Mouse (Mus musculus): ENCODE data around the gene Foxb2. TPM values are rescaled to one million over a fixed set of nuclear protein-coding genes. Genes with fewer than 3 reads are reported as not detected.

The Foxb2 gene
- total and polyA plus RNA-seq, 3 experiments = not detected

GRCm38 (mm10) chr19:16873942-16874861 lies 597 bp upstream of the Foxb2 start:
- no peak for DNase-seq (ENCODE audit: extremely low read depth)
- peaks cover 16% of the 10 kb centered on the region for H3K9me3 ChIP-seq (replicated peaks; ENCODE audit: low read length)
- in situ Hi-C loops (cut with MboI; ENCODE audit: low pct_ligation_motif_present, low pct_unique_long_range_greater_than_20kb, low sequenced_read_pairs) (no loop called here), dilution Hi-C loops (cut with MboI; ENCODE audit: extremely low pct_ligation_motif_present, extremely low pct_unique_long_range_greater_than_20kb, low sequenced_read_pairs) (no loop called here)
- no peak overlapping the region for H3K27ac ChIP-seq (ENCODE audit: insufficient read depth, low read depth)
- no peak overlapping the region for H3K9ac ChIP-seq (ENCODE audit: insufficient read depth, low read depth)
- no peaks in the 10 kb centered on the region for H3K36me3 ChIP-seq (replicated peaks in 1 of 2; ENCODE audit: control insufficient read depth in 1 of 2, insufficient read depth in 1 of 2, low read length in 1 of 2)
- no peak for TF ChIP-seq SMC3 (IDR thresholded peaks at IDR 0.05; ENCODE audit: low read depth, low read length)
- TF ChIP-seq CHD2 (IDR thresholded peaks at IDR 0.05; ENCODE audit: low read length) = no peak
- no peak for TF ChIP-seq E2F4 (IDR thresholded peaks at IDR 0.05; ENCODE audit: insufficient replicate concordance, low read depth, low read length)
- no peak for TF ChIP-seq JUN (IDR thresholded peaks at IDR 0.05; ENCODE audit: insufficient read depth, low read depth, low read length)
- no peak for TF ChIP-seq USF1 (IDR thresholded peaks at IDR 0.05; ENCODE audit: low read depth, low read length)
- no peak for TF ChIP-seq RAD21 (IDR thresholded peaks at IDR 0.05; ENCODE audit: low read depth, low read length)
- TF ChIP-seq NELFE (IDR thresholded peaks at IDR 0.05; ENCODE audit: low read depth, low read length) = no peak
- TF ChIP-seq MAX (IDR thresholded peaks at IDR 0.05; ENCODE audit: low read length) = no peak
- no peak for TF ChIP-seq MXI1 (IDR thresholded peaks at IDR 0.05; ENCODE audit: low read depth, low read length)
- no peak for TF ChIP-seq MAFK (IDR thresholded peaks at IDR 0.05; ENCODE audit: insufficient replicate concordance, low read length)
- no peak for TF ChIP-seq PAX5 (IDR thresholded peaks at IDR 0.05; ENCODE audit: low read length)
- no peak for TF ChIP-seq TCF12 (IDR thresholded peaks at IDR 0.05; ENCODE audit: low read depth, low read length)
- TF ChIP-seq GABPA (IDR thresholded peaks at IDR 0.05; ENCODE audit: insufficient replicate concordance, low read depth, low read length) = no peak
- no peak for TF ChIP-seq MEF2A (IDR thresholded peaks at IDR 0.05; ENCODE audit: borderline replicate concordance, low read depth, low read length)
- no peak for TF ChIP-seq TBP (conservative IDR thresholded peaks at IDR 0.05; ENCODE audit: low read depth, low read length)
- TF ChIP-seq ZKSCAN1 (IDR thresholded peaks at IDR 0.05; ENCODE audit: borderline replicate concordance, low read depth, low read length) = no peak
- no peaks in the 10 kb centered on the region for H3K27me3 ChIP-seq (replicated peaks)
- H3K4me3 ChIP-seq (replicated peaks in 1 of 3; ENCODE audit: low read depth in 2 of 3, low read length in 2 of 3, poor library complexity in 1 of 3) = no peak overlapping the region
- H3K79me2 ChIP-seq (replicated peaks; ENCODE audit: control insufficient read depth, extremely low read depth, insufficient read depth, poor library complexity, severe bottlenecking) = no peaks in the 10 kb centered on the region
- no peaks in the 10 kb centered on the region for H3K4me1 ChIP-seq (ENCODE audit: control insufficient read depth in 1 of 2, insufficient read depth in 2 of 2)
- H3K4me2 ChIP-seq (ENCODE audit: insufficient read depth, low read depth, poor library complexity, severe bottlenecking) = no peak overlapping the region

GRCm38 (mm10) chr19:16872331-16873180 lies 1.0 kb downstream of the Foxb2 start:
- Histone ChIP-seq H3K9ac (ENCODE audit: insufficient read depth, low read depth) (no peak overlapping the region), H3K79me2 (replicated peaks; ENCODE audit: control insufficient read depth, extremely low read depth, insufficient read depth, poor library complexity, severe bottlenecking) (no peaks in the 10 kb centered on the region), H3K9me3 (replicated peaks; ENCODE audit: low read length) (peaks cover 16% of the 10 kb centered on the region), H3K4me1 (ENCODE audit: control insufficient read depth in 1 of 2, insufficient read depth in 2 of 2) (no peaks in the 10 kb centered on the region), H3K27ac (ENCODE audit: insufficient read depth, low read depth) (no peak overlapping the region), H3K4me3 (replicated peaks in 1 of 3; ENCODE audit: low read depth in 2 of 3, low read length in 2 of 3, poor library complexity in 1 of 3) (no peak overlapping the region), H3K27me3 (replicated peaks) (no peaks in the 10 kb centered on the region), H3K4me2 (ENCODE audit: insufficient read depth, low read depth, poor library complexity, severe bottlenecking) (no peak overlapping the region), H3K36me3 (replicated peaks in 1 of 2; ENCODE audit: control insufficient read depth in 1 of 2, insufficient read depth in 1 of 2, low read length in 1 of 2) (no peaks in the 10 kb centered on the region)
- dilution Hi-C loops (cut with MboI; ENCODE audit: extremely low pct_ligation_motif_present, extremely low pct_unique_long_range_greater_than_20kb, low sequenced_read_pairs) (no loop called here), in situ Hi-C loops (cut with MboI; ENCODE audit: low pct_ligation_motif_present, low pct_unique_long_range_greater_than_20kb, low sequenced_read_pairs) (no loop called here)
- no peak for DNase-seq (ENCODE audit: extremely low read depth)
- no peak for TF ChIP-seq MXI1 (IDR thresholded peaks at IDR 0.05; ENCODE audit: low read depth, low read length)
- TF ChIP-seq MYC (IDR thresholded peaks at IDR 0.05; ENCODE audit: low read depth, low read length) = no peak
- TF ChIP-seq ZKSCAN1 (IDR thresholded peaks at IDR 0.05; ENCODE audit: borderline replicate concordance, low read depth, low read length) = no peak
- no peak for TF ChIP-seq BHLHE40 (IDR thresholded peaks at IDR 0.05; ENCODE audit: low read depth, low read length)
- TF ChIP-seq JUN (IDR thresholded peaks at IDR 0.05; ENCODE audit: insufficient read depth, low read depth, low read length) = no peak
- TF ChIP-seq HCFC1 (IDR thresholded peaks at IDR 0.05; ENCODE audit: low read depth, low read length) = no peak
- TF ChIP-seq JUND (conservative IDR thresholded peaks at IDR 0.05; ENCODE audit: low read depth, low read length) = no peak
